Mouse (Mus musculus) heart, embryonic 13.5 days (tissue): ENCODE results near the gene Plekha1. TPM values are rescaled to one million over a fixed set of nuclear protein-coding genes. Genes with fewer than 3 reads are reported as not detected.

Experiments used
- ATAC-seq: fragments of 200-750 bp; cut with Nextera tagmentation; 2 replicates; pipeline ENCODE4 v1.8.0; 2017; ENCODE audit warnings: moderate TSS enrichment; ENCODE audit not compliant: insufficient number of reproducible peaks, low FRiP score, low TSS enrichment; ENCODE audit errors: extremely low read depth
- H3K27ac ChIP-seq: fragments of 300-500 bp; sonication (generic); replicated peaks from 2 replicates; pipeline ENCODE4 v1.5.1; 2015; ENCODE audit warnings: moderate library complexity, mild to moderate bottlenecking, inconsistent platforms
- H3K27me3 ChIP-seq: fragments of 300-500 bp; sonication (generic); replicated peaks from 2 replicates; pipeline ENCODE4 v1.6.1; 2015; ENCODE audit warnings: mild to moderate bottlenecking, inconsistent platforms
- H3K36me3 ChIP-seq: fragments of 300-500 bp; sonication (generic); 2 replicates; pipeline ENCODE4 v1.6.1; 2015; ENCODE audit warnings: mild to moderate bottlenecking, inconsistent platforms
- H3K4me1 ChIP-seq: fragments of 300-500 bp; sonication (generic); 2 replicates; pipeline ENCODE4 v1.6.1; 2015; ENCODE audit warnings: inconsistent platforms
- H3K4me2 ChIP-seq: fragments of 300-500 bp; sonication (generic); 2 replicates; pipeline ENCODE4 v1.6.1; 2015; ENCODE audit warnings: inconsistent platforms, mild to moderate bottlenecking, moderate library complexity
- H3K4me3 ChIP-seq: fragments of 300-500 bp; sonication (generic); 2 replicates; pipeline ENCODE4 v1.5.1; 2015; ENCODE audit warnings: moderate library complexity, mild to moderate bottlenecking, inconsistent platforms
- H3K9ac ChIP-seq: fragments of 300-500 bp; sonication (generic); 2 replicates; pipeline ENCODE4 v1.6.1; 2015; ENCODE audit warnings: inconsistent platforms, mild to moderate bottlenecking, moderate library complexity
- H3K9me3 ChIP-seq: fragments of 300-500 bp; sonication (generic); 2 replicates; pipeline ENCODE4 v1.6.1; 2016; ENCODE audit warnings: inconsistent platforms
- WGBS: fragments of 180-500 bp; shearing (Covaris S2); methylation state at CpG from one replicate; pipeline ENCODE4 v1.1.7; 2015; ENCODE audit warnings: mixed read lengths; 5-methylcytosine and 5-hydroxymethylcytosine counted together
- polyA plus RNA-seq: library from polyadenylated mRNA; unstranded; fragments of >200 nt; fragmentation: Nextera tagmentation; extraction: Ambion mirVana; gene quantifications from 2 replicates; pipeline ENCODE4 v1.2.1, GENCODE M21; 2015

Gene Plekha1
- 41.7 and 47.7 TPM in 2 replicates for polyA plus RNA-seq

GRCm38 (mm10) chr7:130865613-130866591, at the start of gene Plekha1:
Gene Plekha1, plus strand, starts transcription at chr7:130865756.
- Histone ChIP-seq H3K4me1 (peaks cover 39% of the 10 kb centered on the region), H3K4me3 (peak within 1 kb of the TSS; percentile 91), H3K36me3 (no peaks in the 10 kb centered on the region), H3K9ac (peak within 1 kb of the TSS; percentile 93), H3K27ac (peak within 1 kb of the TSS; percentile 84), H3K9me3 (no peaks in the 10 kb centered on the region), H3K27me3 (no peaks in the 10 kb centered on the region), H3K4me2 (peak within 1 kb of the TSS; percentile 69)
- under 1% methylated on average over 104 of the region's 114 CpGs for WGBS
- peak; percentile 86 for ATAC-seq

GRCm38 (mm10) chr7:130816243-130816642, 49.3 kb upstream of the Plekha1 start:
- Histone ChIP-seq H3K9me3 (no peaks in the 10 kb centered on the region), H3K4me2 (no peak overlapping the region), H3K4me1 (peaks cover 12% of the 10 kb centered on the region), H3K4me3 (no peak overlapping the region), H3K36me3 (no peaks in the 10 kb centered on the region), H3K9ac (no peak overlapping the region), H3K27me3 (0 out of 2 replicates have a peak, but pooled peaks cover 4% of the 10 kb centered on the region), H3K27ac (no peak overlapping the region)
- 78% methylated on average over 7 of the region's 7 CpGs for WGBS
- ATAC-seq, result no peak

GRCm38 (mm10) chr7:130818813-130819212, 46.7 kb upstream of the Plekha1 start:
- H3K4me1 ChIP-seq, result peaks cover 14% of the 10 kb centered on the region
- 39% methylated on average over 5 of the region's 5 CpGs for WGBS
- peaks cover 24% of the 10 kb centered on the region for H3K27me3 ChIP-seq
- no peak overlapping the region for H3K9ac ChIP-seq
- H3K4me3 ChIP-seq, result no peak overlapping the region
- H3K9me3 ChIP-seq, result no peaks in the 10 kb centered on the region
- no peak overlapping the region for H3K4me2 ChIP-seq
- no peak overlapping the region for H3K27ac ChIP-seq
- H3K36me3 ChIP-seq, result no peaks in the 10 kb centered on the region
- ATAC-seq, result no peak

- Histone ChIP-seq H3K4me2 (no peak overlapping the region), H3K36me3 (no peaks in the 10 kb centered on the region)
- 44% methylated on average over 10 of the region's 10 CpGs for WGBS
Measured at GRCm38 (mm10) chr7:130819624-130820023, 45.9 kb upstream of the Plekha1 start.

GRCm38 (mm10) chr7:130823992-130824391, 41.6 kb upstream of the Plekha1 start:
- 15% methylated on average over 9 of the region's 9 CpGs for WGBS
- no peak overlapping the region for H3K27ac ChIP-seq
- H3K27me3 ChIP-seq, result peaks cover 31% of the 10 kb centered on the region
- no peaks in the 10 kb centered on the region for H3K36me3 ChIP-seq
- H3K9me3 ChIP-seq, result no peaks in the 10 kb centered on the region
- peaks cover 25% of the 10 kb centered on the region for H3K4me1 ChIP-seq
- no peak overlapping the region for H3K4me3 ChIP-seq
- H3K4me2 ChIP-seq, result peak overlapping the region; percentile 31
- no peak for ATAC-seq
- H3K9ac ChIP-seq, result peak overlapping the region; percentile 29; the same call in 1 of the 2 replicates

More at GRCm38 (mm10) chr7:130819624-130820023, 45.9 kb upstream of the Plekha1 start:
- peaks cover 25% of the 10 kb centered on the region for H3K27me3 ChIP-seq
- peaks cover 22% of the 10 kb centered on the region for H3K4me1 ChIP-seq
- no peak overlapping the region for H3K27ac ChIP-seq
- H3K4me3 ChIP-seq, result no peak overlapping the region
- ATAC-seq, result no peak
- H3K9ac ChIP-seq, result no peak overlapping the region
- no peaks in the 10 kb centered on the region for H3K9me3 ChIP-seq

- Histone ChIP-seq H3K27me3 (peaks cover 31% of the 10 kb centered on the region), H3K9me3 (no peaks in the 10 kb centered on the region), H3K27ac (no peak overlapping the region), H3K4me2 (no peak overlapping the region), H3K4me3 (no peak overlapping the region), H3K9ac (no peak overlapping the region), H3K36me3 (no peaks in the 10 kb centered on the region), H3K4me1 (peaks cover 16% of the 10 kb centered on the region)
- ATAC-seq, result no peak
- WGBS, result 71% methylated on average over 3 of the region's 3 CpGs
Measured at GRCm38 (mm10) chr7:130826343-130826742, 39.2 kb upstream of the Plekha1 start.

- peaks cover 22% of the 10 kb centered on the region for H3K27me3 ChIP-seq
- no peak overlapping the region for H3K9ac ChIP-seq
- H3K36me3 ChIP-seq, result no peaks in the 10 kb centered on the region
- WGBS, result 31% methylated on average over 3 of the region's 3 CpGs
- H3K27ac ChIP-seq, result no peak overlapping the region
- no peaks in the 10 kb centered on the region for H3K9me3 ChIP-seq
- H3K4me2 ChIP-seq, result no peak overlapping the region
- ATAC-seq, result no peak
- H3K4me3 ChIP-seq, result no peak overlapping the region
- H3K4me1 ChIP-seq, result peaks cover 16% of the 10 kb centered on the region
Measured at GRCm38 (mm10) chr7:130827431-130827830, 38.1 kb upstream of the Plekha1 start.

- Histone ChIP-seq H3K4me1 (peaks cover 16% of the 10 kb centered on the region), H3K4me2 (no peak overlapping the region), H3K9ac (no peak overlapping the region), H3K4me3 (no peak overlapping the region), H3K27me3 (peaks cover 17% of the 10 kb centered on the region), H3K36me3 (no peaks in the 10 kb centered on the region), H3K9me3 (no peaks in the 10 kb centered on the region), H3K27ac (no peak overlapping the region)
- WGBS, result 78% methylated on average over 9 of the region's 9 CpGs
- no peak for ATAC-seq
Measured at GRCm38 (mm10) chr7:130827844-130828403, 37.6 kb upstream of the Plekha1 start.

GRCm38 (mm10) chr7:130828475-130828874, 37.1 kb upstream of the Plekha1 start:
- Histone ChIP-seq H3K9ac (no peak overlapping the region), H3K4me3 (no peak overlapping the region), H3K4me2 (no peak overlapping the region), H3K27me3 (peaks cover 16% of the 10 kb centered on the region), H3K27ac (no peak overlapping the region), H3K9me3 (no peaks in the 10 kb centered on the region), H3K4me1 (peaks cover 16% of the 10 kb centered on the region), H3K36me3 (no peaks in the 10 kb centered on the region)
- 78% methylated on average over 10 of the region's 10 CpGs for WGBS
- ATAC-seq, result no peak

GRCm38 (mm10) chr7:130831586-130831985, 34.0 kb upstream of the Plekha1 start:
- Histone ChIP-seq H3K9ac (no peak overlapping the region), H3K4me1 (peaks cover 19% of the 10 kb centered on the region), H3K27me3 (peaks cover 11% of the 10 kb centered on the region), H3K4me3 (no peak overlapping the region), H3K9me3 (no peaks in the 10 kb centered on the region), H3K36me3 (no peaks in the 10 kb centered on the region), H3K4me2 (no peak overlapping the region), H3K27ac (no peak overlapping the region)
- no peak for ATAC-seq
- WGBS, result 82% methylated on average over 5 of the region's 5 CpGs

GRCm38 (mm10) chr7:130834299-130834698, 31.3 kb upstream of the Plekha1 start:
- ATAC-seq, result peak; percentile 95
- H3K4me2 ChIP-seq, result peak overlapping the region; percentile 6

More at GRCm38 (mm10) chr7:130834299-130834698, 31.3 kb upstream of the Plekha1 start:
- 34% methylated on average over 21 of the region's 21 CpGs for WGBS
- Histone ChIP-seq H3K4me3 (no peak overlapping the region), H3K4me1 (peaks cover 34% of the 10 kb centered on the region), H3K9ac (no peak overlapping the region), H3K9me3 (no peaks in the 10 kb centered on the region), H3K27me3 (peaks cover 11% of the 10 kb centered on the region), H3K27ac (no peak overlapping the region), H3K36me3 (no peaks in the 10 kb centered on the region)
